Mouse (Mus musculus): Measurements from ENCODE around the gene Zfp616.

Zfp616 gene

GRCm38 (mm10) chr11:74069655-74070054, at the start of gene Zfp616:
Gene Zfp616 (plus strand): TSS chr11:74069955.
- DNase-seq (ENCODE audit: low read depth, low spot score): no peak

- no peak for DNase-seq (ENCODE audit: low read depth, low spot score)
Measured at GRCm38 (mm10) chr11:74051347-74051746, 18.4 kb upstream of the Zfp616 start.

GRCm38 (mm10) chr11:74056451-74056850, 13.3 kb upstream of the Zfp616 start, which contains the start of the genes Olfr139 and Olfr399:
Gene Olfr139 (minus strand): TSS chr11:74056551.
Gene Olfr399 (minus strand): TSS chr11:74056615.
- no peak for DNase-seq (ENCODE audit: low read depth, low spot score)

GRCm38 (mm10) chr11:74100724-74101123, 31.0 kb downstream of the Zfp616 start:
- peak; percentile 72 for DNase-seq (ENCODE audit: low read depth, low spot score)

GRCm38 (mm10) chr11:74101507-74101906, 31.8 kb downstream of the Zfp616 start:
- DNase-seq (ENCODE audit: low read depth, low spot score): peak; percentile 52

- DNase-seq (ENCODE audit: low read depth, low spot score): no peak
Measured at GRCm38 (mm10) chr11:74105066-74105465, 35.3 kb downstream of the Zfp616 start.

- DNase-seq (ENCODE audit: low read depth, low spot score): no peak
Measured at GRCm38 (mm10) chr11:74113412-74113811, 43.7 kb downstream of the Zfp616 start, which contains the start of gene Olfr401. Gene Olfr401 (plus strand): TSS chr11:74113712.
